Mouse (Mus musculus) spleen, adult 12 weeks (tissue): ENCODE measurements around the gene Mapk11.

Source experiments
- DNase-seq: peaks from one replicate; pipeline ENCODE4 v3.0.0; 2022; ENCODE audit warnings: low spot score

The Mapk11 gene

GRCm38 (mm10) chr15:89173906-89174214, 24.4 kb upstream of the Mapk11 start:
- DNase-seq, result no peak

DNA sequence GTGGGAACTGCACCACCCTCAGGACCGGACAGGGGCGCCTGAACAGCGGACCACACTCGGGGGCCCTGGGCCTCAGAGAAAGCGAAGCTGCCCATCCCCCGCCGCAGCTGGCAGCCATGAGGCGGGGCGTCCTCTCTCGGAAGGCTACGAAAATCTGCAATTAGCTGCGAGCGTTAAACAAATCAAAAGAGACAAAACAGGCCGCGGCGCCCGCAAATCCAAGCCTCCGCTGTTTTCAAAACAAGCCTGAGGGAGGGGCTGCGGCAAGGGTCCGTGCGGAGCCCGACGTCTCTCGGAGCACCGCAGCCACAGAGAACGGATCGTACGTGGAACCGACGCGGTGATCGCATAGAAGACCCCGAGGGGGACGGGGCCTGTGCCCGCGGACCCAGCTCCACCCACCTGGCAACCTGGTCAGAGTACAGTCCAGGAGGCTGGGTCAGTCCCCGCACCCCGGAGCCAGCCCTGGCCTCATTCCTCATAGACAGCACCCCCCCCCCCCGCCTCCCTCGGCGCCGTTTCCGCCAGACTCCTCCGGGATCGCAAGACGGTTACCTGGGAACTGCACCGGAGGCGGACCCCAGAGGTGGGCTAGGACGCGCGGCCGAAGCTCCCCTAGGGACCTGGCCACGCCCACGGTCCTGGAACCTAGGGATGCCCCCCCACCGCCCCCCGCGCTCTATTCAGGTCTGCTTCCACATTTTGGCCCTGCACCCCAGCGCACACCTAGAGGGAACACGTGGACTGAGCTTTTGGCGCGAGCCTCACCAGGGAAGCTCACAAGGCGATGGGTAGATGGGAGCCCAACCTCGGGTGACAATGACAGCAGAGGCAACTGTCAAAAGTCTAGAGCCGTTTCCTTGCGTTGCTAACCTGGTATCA, 23.8 kb upstream of the Mapk11 start:
- no peak for DNase-seq

DNA sequence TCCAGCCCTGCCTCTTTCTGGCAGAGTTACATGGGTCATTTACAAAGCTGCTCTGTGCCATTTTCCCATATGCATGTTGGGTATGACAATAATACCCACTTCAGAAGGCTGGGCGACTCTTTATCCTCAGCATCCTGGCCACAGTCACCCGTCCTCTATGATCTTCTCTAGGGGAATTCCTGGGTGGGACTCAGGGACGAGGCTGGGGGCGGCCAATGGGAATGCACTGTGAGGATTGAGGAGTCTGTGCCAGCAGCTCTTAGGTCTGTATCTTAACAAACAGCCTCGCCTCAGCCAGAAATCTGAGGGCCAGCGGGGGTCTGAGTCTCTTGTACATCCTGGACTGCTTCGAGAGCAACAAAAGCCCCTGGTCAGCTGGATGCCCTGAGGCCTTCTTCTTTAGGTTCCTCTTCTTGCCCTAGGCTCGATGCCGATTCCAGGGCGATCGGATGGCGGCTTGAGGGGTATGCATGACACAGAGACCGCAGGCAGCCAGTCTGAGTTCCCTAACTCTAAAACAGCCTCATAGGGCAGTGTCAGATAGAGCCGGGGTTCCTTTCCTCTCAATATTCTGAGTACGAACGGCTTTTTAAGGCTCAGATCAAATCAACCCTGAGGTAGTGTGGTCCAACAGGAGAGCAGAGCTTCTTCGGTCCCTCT, 23.0 kb upstream of the Mapk11 start:
- DNase-seq, result no peak

DNA sequence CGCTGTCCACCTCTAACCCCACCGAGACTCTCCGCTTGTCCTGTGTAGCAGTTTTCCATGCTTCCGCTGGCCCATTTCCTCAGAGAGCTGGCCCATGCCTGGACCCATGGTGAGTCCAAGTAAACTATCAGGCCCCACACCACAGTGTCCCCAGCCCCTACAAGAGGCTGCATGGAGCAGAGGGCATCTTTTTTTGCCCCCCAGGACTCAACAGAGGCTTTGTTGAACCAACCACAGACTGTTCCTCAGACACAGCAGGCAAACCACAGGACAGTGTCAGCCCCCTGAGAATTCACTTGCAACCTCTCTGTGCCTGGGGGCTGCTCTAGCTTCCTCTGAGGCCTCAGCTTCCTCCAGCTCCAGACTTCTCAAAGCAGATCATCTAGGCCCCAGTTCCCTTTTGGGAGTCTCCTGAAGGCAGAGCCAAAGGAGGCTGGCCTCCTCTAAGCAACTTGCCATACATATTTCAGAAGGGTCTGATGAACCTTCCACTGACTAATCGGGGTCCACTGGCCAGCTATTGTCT, 22.2 kb upstream of the Mapk11 start:
- DNase-seq, result no peak

GRCm38 (mm10) chr15:89170102-89170501, 20.7 kb upstream of the Mapk11 start:
- no peak for DNase-seq

DNA sequence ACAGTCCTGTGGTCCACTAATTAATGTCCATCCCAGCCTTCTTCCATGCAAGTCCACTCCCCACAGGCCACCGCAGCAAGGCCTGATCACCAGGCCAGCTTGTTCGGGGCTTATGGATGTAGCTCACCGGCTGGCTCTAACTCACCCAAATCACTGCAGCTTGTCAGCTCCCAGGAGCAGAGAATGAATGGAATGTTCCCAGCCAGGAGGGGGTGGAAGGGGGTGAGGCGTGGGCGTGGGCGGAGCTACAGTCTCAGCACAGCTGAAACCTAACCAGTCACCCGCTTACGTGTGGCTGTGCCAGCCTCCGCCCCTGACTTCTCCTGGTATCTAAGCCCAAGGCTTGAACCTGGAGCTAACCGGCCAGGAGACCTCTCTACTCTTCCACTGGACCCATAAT, 20.0 kb upstream of the Mapk11 start:
- DNase-seq, result no peak

DNA sequence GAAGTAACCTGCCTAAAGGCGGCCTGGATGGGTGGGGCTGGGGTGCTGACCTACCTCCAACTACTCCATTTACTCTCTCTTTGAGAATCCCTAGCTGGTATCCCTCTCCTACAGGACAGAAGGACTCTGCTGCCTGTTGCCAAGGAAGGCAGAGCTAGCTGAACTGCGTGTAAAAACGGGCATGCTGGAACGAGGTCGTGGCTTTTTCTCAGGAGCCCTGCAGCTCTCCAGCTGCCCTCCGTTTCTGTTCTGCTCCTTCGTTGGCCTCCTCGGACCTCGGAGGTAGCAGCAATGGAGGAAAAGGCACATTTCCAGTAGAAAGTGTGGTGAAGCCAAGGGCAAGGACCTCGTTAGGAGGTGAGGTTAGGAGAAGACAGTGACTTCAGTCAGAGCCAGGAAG, 19.5 kb upstream of the Mapk11 start:
- DNase-seq, result no peak

GRCm38 (mm10) chr15:89165478-89165877, 16.1 kb upstream of the Mapk11 start:
- no peak for DNase-seq

- no peak for DNase-seq
These were observed 12.0 kb upstream of the Mapk11 start for GRCm38 (mm10) chr15:89161397-89161796.

GRCm38 (mm10) chr15:89158516-89158915, 9.1 kb upstream of the Mapk11 start:
- no peak for DNase-seq

DNA sequence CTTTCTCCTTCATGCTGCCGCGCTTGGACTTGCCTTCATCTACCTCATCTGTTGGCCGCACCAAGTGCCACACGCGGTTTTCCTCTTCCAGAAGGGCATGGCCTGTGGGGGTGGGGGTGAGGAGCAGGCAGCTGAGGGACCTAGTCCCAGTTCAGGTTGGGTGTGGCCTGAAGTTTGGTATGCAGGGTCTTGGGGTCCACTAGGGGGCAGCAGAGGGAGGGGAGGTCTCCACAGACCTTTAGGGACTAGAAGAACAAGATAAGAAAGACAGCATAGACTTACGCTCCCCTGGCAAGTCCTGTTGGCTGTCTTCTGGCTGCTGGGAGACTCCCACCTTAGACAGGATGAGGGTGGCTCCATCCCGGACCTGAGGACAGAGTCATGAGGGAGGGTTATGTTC, 8.5 kb upstream of the Mapk11 start:
- DNase-seq, result peak; percentile 36

GRCm38 (mm10) chr15:89152312-89152711, 2.9 kb upstream of the Mapk11 start:
- DNase-seq, result no peak

GRCm38 (mm10) chr15:89150041-89150390, 588 bp upstream of the Mapk11 start:
- no peak for DNase-seq

DNA sequence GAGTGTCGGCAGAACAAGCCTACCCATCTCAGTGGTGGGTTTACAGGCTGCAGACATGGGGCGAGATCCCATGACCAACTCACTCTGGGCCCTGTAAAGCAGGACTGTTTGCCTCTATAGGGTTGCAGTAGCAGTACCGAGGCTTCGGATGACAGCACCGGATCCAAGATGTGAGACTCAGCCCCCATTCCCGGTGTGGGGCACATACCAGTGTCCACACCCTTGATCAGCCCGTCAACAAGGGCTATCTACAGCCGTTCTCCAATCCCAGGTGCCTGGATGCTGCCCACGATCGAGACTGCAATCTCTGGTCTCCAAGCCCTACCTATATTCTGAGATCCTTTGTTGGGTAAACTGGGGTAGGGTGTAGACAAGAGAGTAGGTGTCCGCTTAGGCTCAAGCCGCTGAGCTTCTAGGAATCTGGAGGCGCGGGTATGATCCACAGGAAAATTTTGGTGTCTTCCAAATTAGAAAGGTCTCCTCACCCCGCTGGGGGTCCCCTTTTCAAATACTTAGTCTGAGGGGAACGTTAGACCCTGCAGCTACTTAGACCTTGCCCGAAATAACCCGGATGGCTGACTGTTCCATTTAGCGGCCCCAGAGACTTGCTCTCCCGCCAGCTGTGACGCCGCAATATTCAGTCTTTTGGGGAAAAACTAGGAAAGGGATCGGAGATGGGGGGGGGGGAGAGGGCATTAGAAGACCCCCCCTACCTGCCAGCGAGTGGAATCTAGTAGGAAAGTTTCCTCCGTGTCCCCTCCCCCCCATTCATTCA, 745 bp downstream of the Mapk11 start:
- no peak for DNase-seq

DNA sequence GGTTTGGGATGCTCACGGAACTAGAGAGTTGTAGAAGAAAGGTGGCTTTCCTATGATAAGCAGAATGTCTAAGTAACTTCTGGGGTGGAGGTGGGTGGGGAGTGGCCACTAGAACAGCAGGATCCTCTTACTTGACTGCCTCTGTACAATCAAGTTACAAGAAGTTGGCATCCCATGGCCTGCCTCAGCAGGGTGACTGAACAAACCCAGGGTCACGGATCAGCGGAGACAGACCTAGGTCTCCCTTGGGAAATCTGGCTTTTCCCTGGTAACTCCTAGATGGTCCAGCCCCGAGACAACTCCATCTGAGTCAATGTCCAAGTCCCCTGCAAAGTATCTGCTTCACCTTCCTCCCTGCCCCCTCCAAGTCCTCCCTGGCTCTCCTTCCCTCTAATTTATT, 1.5 kb downstream of the Mapk11 start:
- no peak for DNase-seq

DNA sequence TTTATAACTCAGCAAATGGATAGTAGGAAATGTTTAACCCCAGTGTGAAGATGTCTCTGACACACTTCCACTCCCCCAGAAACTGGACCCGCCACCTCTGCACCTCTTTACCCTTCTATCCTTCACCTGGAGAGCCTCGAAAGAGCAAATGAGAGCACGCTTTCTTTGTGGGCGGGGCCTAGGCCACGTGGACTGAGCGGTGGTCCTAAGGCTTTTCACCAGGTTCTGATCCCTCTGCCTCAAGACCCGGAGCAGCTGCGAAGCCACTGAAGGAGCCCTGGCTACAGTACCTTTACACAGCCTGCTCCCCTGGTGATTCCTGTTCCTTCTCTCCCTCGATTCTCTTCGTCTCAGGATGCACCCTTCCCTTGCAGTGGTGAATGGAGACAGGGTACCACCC, 2.0 kb downstream of the Mapk11 start:
- no peak for DNase-seq

DNA sequence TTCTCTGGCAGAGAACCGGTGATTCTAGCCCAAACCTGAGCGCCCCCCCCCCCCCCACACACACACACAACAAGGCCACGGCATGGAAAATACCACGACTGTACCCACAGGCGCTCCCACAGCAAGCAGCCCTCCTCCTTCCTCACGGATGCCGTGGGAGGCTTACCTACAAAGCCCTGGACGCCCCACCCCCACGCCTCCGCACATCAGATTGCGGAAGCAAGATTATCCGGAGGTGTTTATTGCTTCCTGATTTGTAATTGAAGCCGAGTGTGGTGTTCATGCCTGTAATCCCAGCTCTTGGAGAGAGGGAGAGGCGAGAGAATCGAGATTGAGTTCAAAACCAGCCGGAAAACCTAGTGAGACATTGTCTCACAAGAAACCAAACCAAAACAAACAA, 2.4 kb downstream of the Mapk11 start:
- DNase-seq, result no peak

DNA sequence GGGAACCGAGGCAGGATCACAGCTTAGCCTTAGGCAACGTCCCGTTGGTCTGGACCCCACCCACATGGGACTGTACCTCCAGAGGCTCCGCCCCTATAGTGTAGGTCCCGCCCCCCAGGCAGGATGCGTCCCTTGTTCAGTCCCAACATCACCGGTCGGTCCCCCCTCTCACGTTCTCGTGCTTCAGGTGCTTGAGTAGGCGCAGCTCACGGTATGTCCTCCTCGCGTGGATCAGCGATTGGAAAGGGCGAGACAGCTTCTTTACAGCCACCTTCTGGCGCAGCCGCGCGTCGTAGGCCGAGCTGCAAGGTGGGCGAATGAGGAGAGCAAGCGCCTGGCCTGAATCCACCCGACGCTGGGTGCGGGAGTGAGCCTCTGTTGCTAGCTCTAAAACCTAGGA, 2.9 kb downstream of the Mapk11 start:
- no peak for DNase-seq

DNA sequence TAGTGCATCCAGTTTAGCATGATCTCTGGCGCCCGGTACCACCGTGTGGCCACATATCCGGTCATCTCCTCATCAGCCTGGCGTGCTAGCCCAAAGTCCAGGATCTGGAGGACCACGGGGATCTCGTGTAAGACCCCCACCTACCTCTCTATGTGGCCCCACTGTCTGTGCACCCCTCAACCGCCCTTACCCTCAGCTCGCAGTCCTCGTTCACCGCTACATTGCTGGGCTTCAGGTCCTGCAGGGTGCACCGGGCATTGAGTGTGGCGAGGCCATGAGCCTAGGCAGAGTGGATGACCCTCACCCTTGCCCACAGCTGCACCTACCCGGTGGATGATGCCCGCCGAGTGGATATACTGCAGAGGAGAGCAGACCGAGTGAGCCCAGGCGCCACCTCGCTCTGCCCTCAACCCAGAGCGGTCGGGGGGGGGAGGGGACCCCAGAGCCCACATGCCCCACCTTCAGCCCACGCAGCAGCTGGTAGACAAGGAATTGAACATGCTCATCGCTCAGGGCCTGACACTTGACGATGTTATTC, 3.5 kb downstream of the Mapk11 start:
- no peak for DNase-seq

- no peak for DNase-seq
These were observed 4.5 kb downstream of the Mapk11 start for GRCm38 (mm10) chr15:89144965-89145364.

- DNase-seq, result no peak
These were observed 6.3 kb downstream of the Mapk11 start for GRCm38 (mm10) chr15:89143134-89143533.

- DNase-seq, result no peak
These were observed 7.5 kb downstream of the Mapk11 start for GRCm38 (mm10) chr15:89141905-89142304.

GRCm38 (mm10) chr15:89141443-89141842, 8.0 kb downstream of the Mapk11 start:
- DNase-seq, result no peak
